Mouse (Mus musculus): ENCODE results near the gene Nfyc.

Gene Nfyc

GRCm38 (mm10) chr4:120713021-120713420 is 118.4 kb downstream of the Nfyc start:
- no peak for DNase-seq (ENCODE audit: low read depth)

- no peak for DNase-seq (ENCODE audit: low read depth)
Observed at GRCm38 (mm10) chr4:120712236-120712635, 119.1 kb downstream of the Nfyc start.

Measured in 416B (cell line).